Mouse (Mus musculus): Measurements from ENCODE around the gene Sag. TPM values are rescaled to one million over a fixed set of nuclear protein-coding genes. Genes with fewer than 3 reads are reported as not detected.

Sag gene
- polyA plus RNA-seq, 1 experiment from 2014 or later, result 0.53 TPM

GRCm38 (mm10) chr1:87807751-87808150 lies 4.3 kb downstream of the Sag start:
- Histone ChIP-seq H3K4me1 (replicated peaks; ENCODE audit: control insufficient read depth, insufficient read depth) (no peaks in the 10 kb centered on the region), H3K27ac (replicated peaks) (no peak overlapping the region), H3K36me3 (ENCODE audit: control insufficient read depth, insufficient read depth, low read length) (no peaks in the 10 kb centered on the region), H3K27me3 (ENCODE audit: control insufficient read depth, insufficient read depth, low read length) (no peaks in the 10 kb centered on the region), H3K9me3 (ENCODE audit: control insufficient read depth, low read length) (no peaks in the 10 kb centered on the region), H3K4me2 (replicated peaks; ENCODE audit: low read depth) (no peak overlapping the region), H3K9ac (ENCODE audit: low read length) (no peak overlapping the region), H3K4me3 (ENCODE audit: low read depth, low read length) (no peak overlapping the region)
- 90% methylated on average over 1 of the region's 1 CpGs for WGBS
- TF ChIP-seq EP300 (optimal IDR thresholded peaks at IDR 0.05) (no peak), CTCF (IDR thresholded peaks at IDR 0.05; ENCODE audit: low read depth) (no peak)
- ATAC-seq (ENCODE audit: low FRiP score, low TSS enrichment) (no peak), DNase-seq (ENCODE audit: low spot score) (no peak)

DNA sequence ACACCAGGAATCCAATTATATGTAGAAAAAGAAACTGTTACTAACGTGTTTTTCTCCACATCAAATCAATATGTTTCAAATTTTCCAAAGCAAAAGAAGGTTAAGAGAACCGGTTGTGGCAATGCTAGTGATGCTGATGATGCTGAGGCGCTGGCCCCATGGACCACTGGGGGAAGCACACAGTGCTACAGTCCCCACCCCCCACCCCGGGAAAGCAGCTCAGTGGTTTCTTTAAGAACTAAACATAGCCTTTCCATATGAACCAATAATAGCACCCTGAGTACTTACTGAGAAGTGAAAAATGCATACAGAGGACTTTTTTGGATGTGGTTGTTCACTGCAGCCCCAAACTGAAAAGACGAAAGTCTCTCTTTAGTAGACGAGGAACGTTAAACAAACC lies 7.9 kb downstream of the Sag start:
- 82% methylated on average over 7 of the region's 7 CpGs for WGBS
- Histone ChIP-seq H3K36me3 (ENCODE audit: control insufficient read depth, insufficient read depth, low read length) (no peaks in the 10 kb centered on the region), H3K27me3 (ENCODE audit: control insufficient read depth, insufficient read depth, low read length) (no peaks in the 10 kb centered on the region), H3K9me3 (ENCODE audit: control insufficient read depth, low read length) (no peaks in the 10 kb centered on the region), H3K4me1 (replicated peaks; ENCODE audit: control insufficient read depth, insufficient read depth) (no peaks in the 10 kb centered on the region), H3K4me3 (ENCODE audit: low read depth, low read length) (no peak overlapping the region), H3K4me2 (replicated peaks; ENCODE audit: low read depth) (no peak overlapping the region), H3K27ac (replicated peaks) (no peak overlapping the region), H3K9ac (ENCODE audit: low read length) (no peak overlapping the region)
- no peak for ATAC-seq (ENCODE audit: low FRiP score, low TSS enrichment)
- no peak for TF ChIP-seq EP300 (optimal IDR thresholded peaks at IDR 0.05)
- TF ChIP-seq CTCF (IDR thresholded peaks at IDR 0.05; ENCODE audit: low read depth), result no peak
- DNase-seq (ENCODE audit: low spot score), result no peak

GRCm38 (mm10) chr1:87812061-87812460 lies 8.6 kb downstream of the Sag start:
- no peak for ATAC-seq (ENCODE audit: low FRiP score, low TSS enrichment)
- no peak overlapping the region for H3K4me2 ChIP-seq (replicated peaks; ENCODE audit: low read depth)
- DNase-seq (ENCODE audit: low spot score), result no peak
- no peaks in the 10 kb centered on the region for H3K27me3 ChIP-seq (ENCODE audit: control insufficient read depth, insufficient read depth, low read length)
- H3K9me3 ChIP-seq (ENCODE audit: control insufficient read depth, low read length), result no peaks in the 10 kb centered on the region
- 56% methylated on average over 10 of the region's 10 CpGs for WGBS
- no peaks in the 10 kb centered on the region for H3K36me3 ChIP-seq (ENCODE audit: control insufficient read depth, insufficient read depth, low read length)
- no peak for TF ChIP-seq CTCF (IDR thresholded peaks at IDR 0.05; ENCODE audit: low read depth)
- TF ChIP-seq EP300 (optimal IDR thresholded peaks at IDR 0.05), result no peak
- H3K9ac ChIP-seq (ENCODE audit: low read length), result no peak overlapping the region
- H3K27ac ChIP-seq (replicated peaks), result no peak overlapping the region
- H3K4me1 ChIP-seq (replicated peaks; ENCODE audit: control insufficient read depth, insufficient read depth), result no peaks in the 10 kb centered on the region
- no peak overlapping the region for H3K4me3 ChIP-seq (ENCODE audit: low read depth, low read length)

GRCm38 (mm10) chr1:87813155-87813554 lies 9.7 kb downstream of the Sag start:
- no peak overlapping the region for H3K4me3 ChIP-seq (ENCODE audit: low read depth, low read length)
- TF ChIP-seq CTCF (IDR thresholded peaks at IDR 0.05; ENCODE audit: low read depth) (no peak), EP300 (optimal IDR thresholded peaks at IDR 0.05) (no peak)
- no peaks in the 10 kb centered on the region for H3K27me3 ChIP-seq (ENCODE audit: control insufficient read depth, insufficient read depth, low read length)
- WGBS, result 72% methylated on average over 6 of the region's 6 CpGs
- no peaks in the 10 kb centered on the region for H3K9me3 ChIP-seq (ENCODE audit: control insufficient read depth, low read length)
- no peak overlapping the region for H3K9ac ChIP-seq (ENCODE audit: low read length)
- no peak overlapping the region for H3K27ac ChIP-seq (replicated peaks)
- H3K4me2 ChIP-seq (replicated peaks; ENCODE audit: low read depth), result no peak overlapping the region
- no peaks in the 10 kb centered on the region for H3K36me3 ChIP-seq (ENCODE audit: control insufficient read depth, insufficient read depth, low read length)
- DNase-seq (ENCODE audit: low spot score), result no peak
- ATAC-seq (ENCODE audit: low FRiP score, low TSS enrichment), result no peak
- no peaks in the 10 kb centered on the region for H3K4me1 ChIP-seq (replicated peaks; ENCODE audit: control insufficient read depth, insufficient read depth)

DNA sequence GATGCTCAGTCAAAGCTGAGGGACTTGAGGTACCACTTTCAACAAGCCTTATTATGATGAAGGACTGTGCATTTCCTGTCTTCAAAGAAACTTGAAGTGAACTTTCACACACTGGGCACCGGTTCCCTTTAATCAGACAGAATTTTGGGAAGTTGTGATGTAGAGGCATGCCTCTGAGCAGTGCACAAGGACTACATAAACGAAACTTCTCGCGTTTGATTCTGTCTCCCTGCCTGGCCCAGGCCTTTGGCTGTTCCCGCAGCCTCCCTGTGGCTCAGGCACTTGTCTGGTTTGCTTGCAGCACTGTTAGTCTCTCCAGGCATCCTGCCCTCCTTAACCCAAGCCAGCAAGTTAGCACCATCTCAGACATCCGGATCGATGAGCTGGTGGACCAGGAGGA lies 10.2 kb downstream of the Sag start:
- Histone ChIP-seq H3K27me3 (ENCODE audit: control insufficient read depth, insufficient read depth, low read length) (no peaks in the 10 kb centered on the region), H3K9ac (ENCODE audit: low read length) (no peak overlapping the region), H3K27ac (replicated peaks) (no peak overlapping the region), H3K9me3 (ENCODE audit: control insufficient read depth, low read length) (no peaks in the 10 kb centered on the region), H3K36me3 (ENCODE audit: control insufficient read depth, insufficient read depth, low read length) (no peaks in the 10 kb centered on the region), H3K4me2 (replicated peaks; ENCODE audit: low read depth) (no peak overlapping the region), H3K4me1 (replicated peaks; ENCODE audit: control insufficient read depth, insufficient read depth) (no peaks in the 10 kb centered on the region), H3K4me3 (ENCODE audit: low read depth, low read length) (no peak overlapping the region)
- no peak for TF ChIP-seq CTCF (IDR thresholded peaks at IDR 0.05; ENCODE audit: low read depth)
- no peak for TF ChIP-seq EP300 (optimal IDR thresholded peaks at IDR 0.05)
- ATAC-seq (ENCODE audit: low FRiP score, low TSS enrichment) (no peak), DNase-seq (ENCODE audit: low spot score) (no peak)
- WGBS, result 42% methylated on average over 7 of the region's 7 CpGs

- DNase-seq (ENCODE audit: low spot score), result no peak
- ATAC-seq (ENCODE audit: low FRiP score, low TSS enrichment), result no peak
- Histone ChIP-seq H3K4me3 (ENCODE audit: low read depth, low read length) (no peak overlapping the region), H3K27me3 (ENCODE audit: control insufficient read depth, insufficient read depth, low read length) (no peaks in the 10 kb centered on the region), H3K36me3 (ENCODE audit: control insufficient read depth, insufficient read depth, low read length) (no peaks in the 10 kb centered on the region), H3K4me1 (replicated peaks; ENCODE audit: control insufficient read depth, insufficient read depth) (no peaks in the 10 kb centered on the region), H3K27ac (replicated peaks) (no peak overlapping the region), H3K9me3 (ENCODE audit: control insufficient read depth, low read length) (no peaks in the 10 kb centered on the region), H3K9ac (ENCODE audit: low read length) (no peak overlapping the region), H3K4me2 (replicated peaks; ENCODE audit: low read depth) (no peak overlapping the region)
- TF ChIP-seq EP300 (optimal IDR thresholded peaks at IDR 0.05) (no peak), CTCF (IDR thresholded peaks at IDR 0.05; ENCODE audit: low read depth) (no peak)
- 90% methylated on average over 10 of the region's 10 CpGs for WGBS
These were observed 21.0 kb downstream of the Sag start for GRCm38 (mm10) chr1:87824420-87824995.

Data from stomach, postnatal 0 days (tissue).